1 mouse cellular context compared by ENCODE assay signal in the genomic region with DNA sequence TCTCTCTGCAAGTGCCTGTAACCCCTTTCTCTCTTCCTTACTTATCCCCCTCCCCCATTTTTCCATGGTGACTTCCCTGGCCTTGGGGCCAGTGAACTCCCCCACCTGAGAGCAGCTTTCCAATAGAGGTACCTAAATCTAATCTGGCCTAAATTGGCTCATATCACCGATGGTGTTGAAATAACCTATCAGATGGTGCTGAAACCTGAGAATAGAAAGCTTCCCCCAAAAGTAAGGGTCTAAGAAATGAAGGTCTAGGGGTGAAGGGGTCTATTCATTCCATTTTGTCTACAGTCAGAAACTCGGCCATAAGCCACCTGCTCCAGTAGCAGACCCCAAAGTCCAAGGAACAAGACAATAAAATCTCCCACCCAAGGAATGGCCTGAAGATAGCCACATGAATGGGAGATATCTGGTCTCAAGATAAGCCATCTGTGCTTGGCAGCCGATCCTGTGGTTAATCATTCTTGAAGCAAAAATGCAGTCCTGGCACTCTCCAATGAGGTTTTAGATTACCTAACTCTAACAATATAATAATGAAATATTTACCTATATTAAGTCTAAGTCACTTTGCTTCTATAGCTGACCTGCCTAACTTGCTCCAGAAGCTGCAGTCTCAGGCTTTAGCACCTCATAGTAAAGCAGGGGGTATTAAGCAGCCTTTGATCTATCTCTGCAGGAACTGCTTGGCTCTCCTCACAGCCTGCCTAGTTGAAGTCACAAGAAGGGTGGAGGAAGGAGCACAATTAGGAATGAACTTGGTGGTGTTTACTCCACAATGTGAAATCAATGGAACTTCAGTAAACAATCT.
TF ChIP-seq lines count a peak whose summit lies in the region.

No protein-coding gene starts in this region.

TF ChIP-seq in MEL, 35 proteins besides CTCF, POLR2A, EP300 and RAD21 (continued from another document):
- no peak for TF ChIP-seq NRF1 (IDR thresholded peaks at IDR 0.05; ENCODE audit: insufficient read depth, low read depth, low read length, poor library complexity, severe bottlenecking)
TF ChIP-seq in MEL: peak in this region for 3.
